Mouse (Mus musculus) liver, adult 2 months (tissue): ENCODE data around the gene Crispld2. TPM values are rescaled to one million over a fixed set of nuclear protein-coding genes. Genes with fewer than 3 reads are reported as not detected.
A peak's percentile ranks its signal among the peaks of the same experiment; 100 is the strongest.

Source experiments
- DNase-seq: peaks from one replicate; pipeline ENCODE4 v3.0.0-alpha.2; 2011; ENCODE audit warnings: low read depth, low spot score; ENCODE audit errors: extremely low read depth
- H3K27ac ChIP-seq: fragments of 200-500 bp; replicated peaks from 2 replicates; pipeline ENCODE4 v1.5.1; 2012; ENCODE audit warnings: low read depth, mild to moderate bottlenecking, control low read depth, inconsistent platforms, low read length; ENCODE audit not compliant: insufficient read depth
- H3K27me3 ChIP-seq: fragments of 200-500 bp; 2 replicates; pipeline ENCODE4 v1.6.1; 2012; ENCODE audit warnings: mild to moderate bottlenecking, moderate library complexity, low read length, inconsistent platforms; ENCODE audit not compliant: control insufficient read depth, insufficient read depth
- H3K36me3 ChIP-seq: fragments of 200-500 bp; 2 replicates; pipeline ENCODE4 v1.6.1; 2012; ENCODE audit warnings: low read length, inconsistent platforms; ENCODE audit not compliant: control insufficient read depth, insufficient read depth
- H3K4me1 ChIP-seq: fragments of 200-500 bp; 2 replicates; pipeline ENCODE4 v1.6.1; 2011; ENCODE audit warnings: low read length; ENCODE audit not compliant: control insufficient read depth, insufficient read depth
- H3K4me3 ChIP-seq: fragments of 200-500 bp; 2 replicates; pipeline ENCODE4 v1.5.1; 2011; ENCODE audit warnings: low read depth, mild to moderate bottlenecking, control low read depth, low read length, moderate library complexity; ENCODE audit not compliant: insufficient read depth
- H3K79me2 ChIP-seq: fragments of 200-500 bp; 2 replicates; pipeline ENCODE4 v1.6.1; 2012; ENCODE audit warnings: inconsistent platforms, mild to moderate bottlenecking, low read length, moderate library complexity; ENCODE audit not compliant: control insufficient read depth, insufficient read depth
- H3K9ac ChIP-seq: fragments of 200-500 bp; 2 replicates; pipeline ENCODE4 v1.6.1; 2012; ENCODE audit warnings: low read depth, mild to moderate bottlenecking, control low read depth, inconsistent platforms, low read length
- CTCF ChIP-seq: fragments of 200-500 bp; IDR thresholded peaks from 2 replicates; pipeline ENCODE4 v1.5.1; 2011; ENCODE audit warnings: low read depth, low read length, control low read depth
- POLR2A ChIP-seq: fragments of 200-500 bp; IDR thresholded peaks from 2 replicates; pipeline ENCODE4 v1.6.1; 2011; ENCODE audit warnings: low read length, control low read depth; ENCODE audit not compliant: insufficient read depth; ENCODE audit errors: extremely low read depth
- WGBS: fragments of 180-500 bp; shearing (Covaris S2); methylation state at CpG from one replicate; pipeline ENCODE4 v1.1.7; 2018; 5-methylcytosine and 5-hydroxymethylcytosine counted together
- polyA plus RNA-seq: library from polyadenylated mRNA; depleted of rRNA; stranded (reverse); fragments of >200 nt; gene quantifications from 2 replicates; pipeline ENCODE4 v1.2.3, GENCODE M21; 2012
- total RNA-seq: library from RNA; depleted of rRNA; stranded (reverse); fragments of >200 nt; gene quantifications from 2 replicates; pipeline ENCODE4 v1.2.3, GENCODE M21; 2014

Crispld2 gene
- total and polyA plus RNA-seq, 2 experiments, result 0.28 to 0.72 TPM

DNA sequence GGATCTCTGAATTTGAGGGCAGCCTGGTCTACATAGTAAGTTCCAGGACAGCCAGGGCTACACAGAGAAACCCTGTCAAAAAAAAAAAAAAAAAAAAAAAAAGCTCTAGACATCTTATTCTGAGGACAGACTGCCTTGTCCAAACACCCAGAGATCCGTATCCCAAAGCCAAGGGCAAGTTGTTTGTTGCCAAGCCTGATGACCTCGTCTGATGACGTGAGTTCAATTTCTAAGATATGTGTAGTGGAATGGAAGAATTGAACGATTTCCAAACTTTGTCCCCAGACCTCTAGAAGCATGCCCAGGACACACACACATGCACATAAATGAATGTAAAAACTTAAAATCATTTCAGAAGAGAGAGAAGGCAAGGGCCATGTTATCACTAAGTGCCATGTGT lies 74.0 kb downstream of the Crispld2 start:
- no peak overlapping the region for H3K4me3 ChIP-seq
- H3K27ac ChIP-seq, result no peak overlapping the region
- 71% methylated on average over 4 of the region's 4 CpGs for WGBS
- TF ChIP-seq POLR2A (no peak), CTCF (no peak)
- no peaks in the 10 kb centered on the region for H3K36me3 ChIP-seq
- H3K4me1 ChIP-seq, result no peaks in the 10 kb centered on the region
- no peak overlapping the region for H3K9ac ChIP-seq
- H3K79me2 ChIP-seq, result no peaks in the 10 kb centered on the region
- DNase-seq, result no peak
- H3K27me3 ChIP-seq, result no peaks in the 10 kb centered on the region

DNA sequence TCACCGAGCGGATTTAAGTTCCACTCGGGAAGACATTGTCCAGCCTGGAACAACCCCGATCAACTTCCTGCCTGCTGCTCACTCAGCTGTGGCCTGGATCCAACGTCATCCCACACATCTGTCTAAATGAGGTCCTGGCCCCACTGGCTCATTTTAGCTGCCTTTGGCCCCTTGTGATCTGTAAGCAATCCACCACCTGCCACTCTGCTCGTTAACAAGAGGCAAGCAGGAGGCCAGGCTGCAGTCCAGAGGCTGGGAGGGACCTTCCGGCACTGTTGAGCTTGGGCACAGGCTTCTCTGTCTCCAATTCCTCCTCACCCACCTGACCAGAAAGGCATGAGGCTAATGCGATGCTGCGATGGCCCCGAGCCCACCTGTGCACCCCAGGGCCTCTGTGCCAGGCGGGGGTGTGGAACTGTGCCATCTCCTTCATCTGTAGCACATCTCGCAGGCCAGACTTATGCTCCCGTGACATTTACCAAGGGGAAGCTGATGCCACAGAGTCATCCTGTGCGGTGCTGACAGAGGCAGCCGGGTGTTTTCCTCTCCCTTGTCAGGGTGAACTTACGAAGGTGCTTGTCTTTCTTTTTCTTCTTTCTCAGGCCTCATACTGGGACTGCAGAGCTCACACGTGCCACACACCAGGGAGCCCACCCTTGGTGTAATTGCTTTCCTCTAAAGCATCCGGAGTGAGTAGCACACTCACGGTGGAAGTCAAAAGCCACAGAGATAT lies 75.9 kb downstream of the Crispld2 start:
- H3K79me2 ChIP-seq, result no peaks in the 10 kb centered on the region
- H3K27ac ChIP-seq, result no peak overlapping the region
- no peak overlapping the region for H3K4me3 ChIP-seq
- H3K9ac ChIP-seq, result no peak overlapping the region
- DNase-seq, result peak; percentile 33
- TF ChIP-seq CTCF (no peak), POLR2A (no peak)
- H3K4me1 ChIP-seq, result no peaks in the 10 kb centered on the region
- no peaks in the 10 kb centered on the region for H3K36me3 ChIP-seq
- WGBS, result 60% methylated on average over 19 of the region's 19 CpGs
- no peaks in the 10 kb centered on the region for H3K27me3 ChIP-seq

GRCm38 (mm10) chr8:120071684-120072083 lies 79.4 kb downstream of the Crispld2 start:
- Histone ChIP-seq H3K27me3 (no peaks in the 10 kb centered on the region), H3K36me3 (no peaks in the 10 kb centered on the region), H3K27ac (no peak overlapping the region), H3K4me3 (no peak overlapping the region), H3K4me1 (no peaks in the 10 kb centered on the region), H3K9ac (no peak overlapping the region), H3K79me2 (no peaks in the 10 kb centered on the region)
- 26% methylated on average over 4 of the region's 4 CpGs for WGBS
- DNase-seq, result peak; percentile 45
- TF ChIP-seq CTCF, result peak; percentile 95
- TF ChIP-seq POLR2A, result no peak

GRCm38 (mm10) chr8:120072259-120072658 lies 80.0 kb downstream of the Crispld2 start:
- no peak for TF ChIP-seq POLR2A
- TF ChIP-seq CTCF, result no peak

DNA sequence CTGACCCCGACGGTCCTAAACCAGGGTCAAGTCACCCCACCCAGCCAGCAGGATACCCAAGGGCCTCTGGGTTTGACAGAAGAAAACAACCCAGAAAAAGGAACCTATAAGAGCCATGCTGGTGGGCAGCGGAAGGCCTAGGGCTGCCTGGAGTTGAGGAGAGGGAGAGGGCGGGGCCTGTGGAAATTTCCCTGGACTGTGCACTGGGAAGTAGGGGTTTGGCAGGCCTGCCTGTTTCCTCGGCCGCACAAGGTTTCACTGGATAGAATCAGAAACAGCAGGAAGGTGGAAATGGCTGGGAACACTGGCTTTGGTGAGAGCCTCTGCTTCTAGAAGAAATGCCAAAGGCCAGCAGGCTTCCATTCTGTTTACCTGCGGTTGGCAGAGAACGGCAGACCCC lies 80.6 kb downstream of the Crispld2 start:
- Histone ChIP-seq H3K9ac (no peak overlapping the region), H3K27me3 (no peaks in the 10 kb centered on the region), H3K4me1 (no peaks in the 10 kb centered on the region), H3K36me3 (no peaks in the 10 kb centered on the region), H3K79me2 (no peaks in the 10 kb centered on the region), H3K4me3 (no peak overlapping the region), H3K27ac (no peak overlapping the region)
- no peak for DNase-seq
- WGBS, result 89% methylated on average over 8 of the region's 8 CpGs
- no peak for TF ChIP-seq POLR2A
- TF ChIP-seq CTCF, result no peak

More at GRCm38 (mm10) chr8:120072259-120072658, 80.0 kb downstream of the Crispld2 start:
- no peaks in the 10 kb centered on the region for H3K27me3 ChIP-seq
- no peak overlapping the region for H3K4me3 ChIP-seq
- 84% methylated on average over 9 of the region's 9 CpGs for WGBS
- H3K79me2 ChIP-seq, result no peaks in the 10 kb centered on the region
- no peak for DNase-seq
- H3K4me1 ChIP-seq, result no peaks in the 10 kb centered on the region
- no peak overlapping the region for H3K9ac ChIP-seq
- no peak overlapping the region for H3K27ac ChIP-seq
- no peaks in the 10 kb centered on the region for H3K36me3 ChIP-seq

DNA sequence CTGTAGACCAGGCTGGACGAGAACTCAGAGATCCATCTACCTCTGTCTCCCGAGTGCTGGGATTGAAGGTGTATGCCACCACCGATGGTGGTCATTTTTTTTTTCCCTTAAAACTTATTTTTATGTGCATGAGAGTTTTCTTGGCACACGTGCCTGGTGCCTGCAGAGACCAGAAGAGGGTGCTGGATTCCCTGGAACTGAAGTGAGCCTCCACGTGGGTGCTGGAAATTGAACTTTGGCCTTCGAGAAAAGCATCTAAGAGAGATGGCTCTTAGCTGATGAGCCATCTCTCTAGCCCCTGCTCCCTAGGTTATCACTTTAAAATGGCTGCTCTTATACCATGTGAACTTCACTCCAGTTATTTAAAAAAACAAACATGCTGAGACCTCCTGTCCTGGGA lies 82.3 kb downstream of the Crispld2 start:
- H3K27ac ChIP-seq, result no peak overlapping the region
- no peak overlapping the region for H3K4me3 ChIP-seq
- TF ChIP-seq CTCF, result no peak
- TF ChIP-seq POLR2A, result no peak
- H3K79me2 ChIP-seq, result no peaks in the 10 kb centered on the region
- DNase-seq, result peak; percentile 16
- no peaks in the 10 kb centered on the region for H3K27me3 ChIP-seq
- H3K36me3 ChIP-seq, result no peaks in the 10 kb centered on the region
- H3K4me1 ChIP-seq, result no peaks in the 10 kb centered on the region
- 69% methylated on average over 6 of the region's 6 CpGs for WGBS
- no peak overlapping the region for H3K9ac ChIP-seq
